Mouse (Mus musculus) WW6 (cell line): ENCODE measurements around the gene Lipo2.
"Not testable (repeated sequence)": the region's sequence is repeated elsewhere in the genome, so short reads cannot be mapped to it uniquely, and the experiment has no call there.

Experiments used
- DNase-seq: peaks from one replicate; pipeline ENCODE4 v3.0.0-alpha.2; 2013; ENCODE audit warnings: low read depth, low spot score

Gene Lipo2

DNA sequence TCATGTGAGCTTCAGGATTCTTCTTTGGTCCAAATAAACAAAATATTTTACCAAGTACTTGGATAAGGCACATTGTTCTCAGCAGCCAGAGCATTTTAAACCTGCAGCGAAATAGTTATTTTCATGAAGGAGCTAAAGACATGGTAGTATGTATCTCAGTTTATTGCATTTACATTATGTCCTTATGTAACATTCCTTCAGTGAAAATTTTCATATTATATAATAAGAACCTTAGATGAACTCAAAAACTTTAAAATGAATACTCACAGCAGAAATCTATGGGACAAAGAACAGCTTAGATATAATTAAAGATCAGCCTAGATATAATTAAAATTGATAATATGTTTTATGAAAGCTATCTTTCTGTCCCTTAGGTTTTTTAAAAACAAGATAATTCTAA, at the start of gene Lipo2:
Gene Lipo2 (minus strand): TSS at position 101 of the 400 bp plus-strand sequence.
- DNase-seq: not testable (repeated sequence)

GRCm38 (mm10) chr19:33787359-33787758, 36.2 kb upstream of the Lipo2 start, which contains the start of gene Lipo1:
TSS of gene Lipo1 (minus strand) at chr19:33787459.
- not testable (repeated sequence) for DNase-seq

DNA sequence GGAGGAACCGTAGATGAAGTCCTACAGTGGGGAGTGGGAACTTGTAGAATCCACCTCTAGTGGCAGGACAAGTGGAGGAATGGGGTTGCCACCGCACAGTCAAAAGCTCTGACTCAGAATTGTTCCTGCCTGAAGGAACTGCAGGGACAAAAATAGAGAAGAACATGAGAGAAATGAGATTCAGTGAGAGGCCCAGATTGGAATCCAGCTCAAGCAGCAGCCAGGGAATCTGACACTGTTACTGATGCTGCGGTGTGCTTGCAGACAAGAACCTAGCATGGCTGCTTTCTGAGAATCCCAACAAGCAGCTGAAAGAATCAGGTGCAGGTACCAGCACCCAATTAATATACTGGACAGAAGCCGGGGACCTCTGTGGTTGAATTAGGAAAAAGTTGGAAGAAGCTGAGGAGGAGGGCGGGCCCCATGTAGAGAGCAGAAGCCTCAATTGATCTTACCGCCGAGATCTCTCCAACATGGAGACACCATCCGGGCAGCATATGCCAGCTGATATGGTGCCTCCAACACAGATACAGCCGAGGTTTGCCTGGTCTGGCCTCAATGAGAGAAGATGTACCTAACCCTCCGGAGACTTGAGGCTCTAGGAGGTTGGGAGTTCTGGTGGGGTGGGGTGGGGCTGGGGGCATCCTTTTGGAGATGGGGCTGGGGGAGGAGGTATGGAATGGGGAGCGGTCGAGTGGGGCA, 35.6 kb upstream of the Lipo2 start:
- DNase-seq: no peak

- peak; percentile 18 for DNase-seq
Observed at GRCm38 (mm10) chr19:33761287-33762086, 10.3 kb upstream of the Lipo2 start, which contains the start of gene Lipo3. TSS of gene Lipo3 (minus strand) at chr19:33761951.
